Comparison of ENCODE assay signal across 18 mouse cellular contexts in genomic region chr13:48547623-48548022, GRCm38 (mm10). TPM values are rescaled to one million over a fixed set of nuclear protein-coding genes. Genes with fewer than 3 reads are reported as not detected.
DNase-seq lines count a peak whose midpoint lies in the region; ATAC-seq and TF ChIP-seq lines count a peak whose summit lies in the region.
"Had no signal": no experiment of that assay in that cellular context is flagged by ENCODE, and none has a peak within 500 bp of the region (broad histone marks: within the 10 kb centered on the region; RNA-seq: fewer than 3 reads in every experiment).

No protein-coding gene starts in this region.

- no peaks in the 10 kb centered on the region for H3K9me3 ChIP-seq in lung, embryonic 14.5 days (ENCODE audit: low read depth, low read length)
- no peaks in the 10 kb centered on the region for H3K9me3 ChIP-seq in lung, postnatal 0 days (ENCODE audit: low read length)
- H3K9me3 ChIP-seq in stomach, embryonic 16.5 days (replicated peaks; ENCODE audit: control insufficient read depth, low read length) = no peaks in the 10 kb centered on the region
- H3K9me3 ChIP-seq: embryonic facial prominence, embryonic 12.5 days; forebrain, embryonic 12.5 days; G1E; heart, embryonic 12.5 days; hindbrain, embryonic 15.5 days had no signal

- H3K9ac ChIP-seq in lung, embryonic 14.5 days = no peak overlapping the region
- H3K9ac ChIP-seq in lung, postnatal 0 days (replicated peaks; ENCODE audit: low read depth) = no peak overlapping the region
- H3K9ac ChIP-seq in stomach, embryonic 16.5 days (ENCODE audit: low read length) = no peak overlapping the region
- H3K9ac ChIP-seq: embryonic facial prominence, embryonic 12.5 days; forebrain, embryonic 12.5 days; heart, embryonic 12.5 days had no signal

- TF ChIP-seq EP300 in lung, postnatal 0 days (IDR thresholded peaks at IDR 0.05) = no peak

- peak; percentile 53 for DNase-seq in cerebellum, adult 11-12 months
- DNase-seq in cerebellum, adult 18-20 months = no peak
- no peak for DNase-seq in lung, embryonic 14.5 days
- DNase-seq in lung, postnatal 0 days (ENCODE audit: low spot score) = no peak
- no peak for DNase-seq in kidney, adult 18-20 months
- DNase-seq: B cell, adult 2 months; cerebellum, postnatal 14 days; gastrocnemius, postnatal 10 days; heart, postnatal 36 days had no signal

- H3K36me3 ChIP-seq in lung, embryonic 14.5 days (ENCODE audit: insufficient read depth) = peaks cover 5% of the 10 kb centered on the region; the same call in 1 of the 2 replicates
- no peaks in the 10 kb centered on the region for H3K36me3 ChIP-seq in lung, postnatal 0 days (ENCODE audit: insufficient read depth, low read length)
- H3K36me3 ChIP-seq in stomach, embryonic 16.5 days (ENCODE audit: control insufficient read depth, insufficient read depth, low read length) = no peaks in the 10 kb centered on the region
- H3K36me3 ChIP-seq: embryonic facial prominence, embryonic 12.5 days; forebrain, embryonic 12.5 days; heart, embryonic 12.5 days; hindbrain, embryonic 15.5 days had no signal

- TF ChIP-seq POLR2A in embryonic fibroblast, embryonic 13.5 days (IDR thresholded peaks at IDR 0.05; ENCODE audit: low read depth, low read length) = no peak; the same call in 1 of the 2 replicates

- 0 out of 2 replicates have a peak overlapping the region, but pooled peaks have one; percentile 0 for H3K27ac ChIP-seq in lung, embryonic 14.5 days (ENCODE audit: low read depth)
- no peak overlapping the region for H3K27ac ChIP-seq in lung, postnatal 0 days (ENCODE audit: low read length)
- peak overlapping the region; percentile 88 for H3K27ac ChIP-seq in embryonic fibroblast, embryonic 13.5 days (ENCODE audit: insufficient read depth, low read length)
- H3K27ac ChIP-seq in stomach, embryonic 16.5 days (ENCODE audit: low read length) = peak overlapping the region; percentile 38; the same call in 1 of the 2 replicates
- H3K27ac ChIP-seq: embryonic facial prominence, embryonic 12.5 days; forebrain, embryonic 12.5 days had no signal

- H3K4me2 ChIP-seq in lung, embryonic 14.5 days = no peak overlapping the region
- H3K4me2 ChIP-seq in lung, postnatal 0 days (replicated peaks; ENCODE audit: low read depth, low read length) = no peak overlapping the region
- no peak overlapping the region for H3K4me2 ChIP-seq in stomach, embryonic 16.5 days (ENCODE audit: low read depth, low read length)

- H3K4me1 ChIP-seq in lung, embryonic 14.5 days (ENCODE audit: insufficient read depth) = peaks cover 23% of the 10 kb centered on the region
- peaks cover 14% of the 10 kb centered on the region; the same call in 1 of the 2 replicates for H3K4me1 ChIP-seq in lung, postnatal 0 days (ENCODE audit: insufficient read depth, low read depth, low read length)
- peaks cover 7% of the 10 kb centered on the region; the same call in 1 of the 2 replicates for H3K4me1 ChIP-seq in embryonic fibroblast, embryonic 13.5 days (ENCODE audit: control insufficient read depth, insufficient read depth, low read length)
- peaks cover 15% of the 10 kb centered on the region for H3K4me1 ChIP-seq in stomach, embryonic 16.5 days (ENCODE audit: control insufficient read depth, insufficient read depth, low read length)

- H3K27me3 ChIP-seq in lung, embryonic 14.5 days (ENCODE audit: insufficient read depth, low read length) = no peaks in the 10 kb centered on the region
- no peaks in the 10 kb centered on the region for H3K27me3 ChIP-seq in lung, postnatal 0 days (replicated peaks; ENCODE audit: insufficient read depth, low read length)
- no peaks in the 10 kb centered on the region for H3K27me3 ChIP-seq in stomach, embryonic 16.5 days (ENCODE audit: control insufficient read depth, insufficient read depth, low read length)
- H3K27me3 ChIP-seq: embryonic facial prominence, embryonic 12.5 days; forebrain, embryonic 12.5 days; heart, embryonic 12.5 days; hindbrain, embryonic 15.5 days had no signal

- ATAC-seq in lung, embryonic 14.5 days (ENCODE audit: insufficient read depth) = no peak
- ATAC-seq in lung, postnatal 0 days = no peak
- ATAC-seq in stomach, embryonic 16.5 days (ENCODE audit: insufficient read depth, low FRiP score) = no peak
- ATAC-seq: CD4-positive, CD25-positive, alpha-beta regulatory T cell, adult 4 months; forebrain, embryonic 16.5 days had no signal

- H3K4me3 ChIP-seq in lung, embryonic 14.5 days (ENCODE audit: low read depth, low read length) = no peak overlapping the region
- H3K4me3 ChIP-seq in lung, postnatal 0 days (ENCODE audit: low read depth, low read length) = no peak overlapping the region
- H3K4me3 ChIP-seq in embryonic fibroblast, embryonic 13.5 days (ENCODE audit: insufficient read depth, low read length) = no peak overlapping the region
- H3K4me3 ChIP-seq in stomach, embryonic 16.5 days (replicated peaks; ENCODE audit: low read length) = no peak overlapping the region
- H3K4me3 ChIP-seq: embryonic facial prominence, embryonic 12.5 days; forebrain, embryonic 12.5 days; heart, embryonic 12.5 days had no signal

- TF ChIP-seq CTCF in lung, embryonic 14.5 days (IDR thresholded peaks at IDR 0.05; ENCODE audit: low read depth) = no peak
- no peak for TF ChIP-seq CTCF in lung, postnatal 0 days (IDR thresholded peaks at IDR 0.05)
- no peak for TF ChIP-seq CTCF in embryonic fibroblast, embryonic 13.5 days (IDR thresholded peaks at IDR 0.05; ENCODE audit: borderline replicate concordance, insufficient read depth, low read length)

- WGBS in lung, embryonic 14.5 days = 90% methylated on average over 6 of the region's 6 CpGs
- WGBS in lung, postnatal 0 days = 96% methylated on average over 6 of the region's 6 CpGs
- 93% methylated on average over 6 of the region's 6 CpGs for WGBS in stomach, embryonic 16.5 days

RNA-seq across cellular contexts. Expression of gene A830005F24Rik, which starts 34.3 kb away (rescaled TPM):
- polyA plus RNA-seq in lung, embryonic 14.5 days (2014; fragmentation: Nextera tagmentation; extraction: Ambion mirVana) = 0.83 and 1.8 TPM in 2 replicates
- 0.41 TPM in 1 of 2 replicates, not detected in the other for polyA plus RNA-seq in lung, postnatal 0 days (2015; fragmentation: Nextera tagmentation; extraction: Ambion mirVana)
- polyA plus RNA-seq in embryonic fibroblast, embryonic 13.5 days (2011; ENCODE audit: insufficient read length, low read depth, missing spikeins) = 1.7 and 1.8 TPM in 2 replicates
- polyA plus RNA-seq in stomach, embryonic 16.5 days (2015; fragmentation: Nextera tagmentation; extraction: Ambion mirVana) = 0.40 and 0.76 TPM in 2 replicates

RNA-seq across cellular contexts. Expression of gene Zfp169, which starts 34.4 kb away (rescaled TPM):
- polyA plus RNA-seq in lung, embryonic 14.5 days (2014; fragmentation: Nextera tagmentation; extraction: Ambion mirVana) = 5.2 and 5.3 TPM in 2 replicates
- polyA plus RNA-seq in lung, postnatal 0 days (2015; fragmentation: Nextera tagmentation; extraction: Ambion mirVana) = 1.3 and 1.6 TPM in 2 replicates
- 6.6 and 9.3 TPM in 2 replicates for polyA plus RNA-seq in embryonic fibroblast, embryonic 13.5 days (2011; ENCODE audit: insufficient read length, low read depth, missing spikeins)
- polyA plus RNA-seq in stomach, embryonic 16.5 days (2015; fragmentation: Nextera tagmentation; extraction: Ambion mirVana) = 3.1 and 4.5 TPM in 2 replicates
